Mouse (Mus musculus) naive thymus-derived CD4-positive, alpha-beta T cell, adult 2 months (primary cell): ENCODE results near the gene Btf3l4.
A peak's percentile ranks its signal among the peaks of the same experiment; 100 is the strongest.

Source experiments
- DNase-seq: peaks from one replicate; pipeline ENCODE4 v3.0.0-alpha.2; 2011; ENCODE audit warnings: low read depth

Gene Btf3l4

GRCm38 (mm10) chr4:108825677-108826076 is 7.7 kb downstream of the Btf3l4 start:
- DNase-seq: no peak

GRCm38 (mm10) chr4:108811550-108811949 is 21.9 kb downstream of the Btf3l4 start:
- no peak for DNase-seq

DNA sequence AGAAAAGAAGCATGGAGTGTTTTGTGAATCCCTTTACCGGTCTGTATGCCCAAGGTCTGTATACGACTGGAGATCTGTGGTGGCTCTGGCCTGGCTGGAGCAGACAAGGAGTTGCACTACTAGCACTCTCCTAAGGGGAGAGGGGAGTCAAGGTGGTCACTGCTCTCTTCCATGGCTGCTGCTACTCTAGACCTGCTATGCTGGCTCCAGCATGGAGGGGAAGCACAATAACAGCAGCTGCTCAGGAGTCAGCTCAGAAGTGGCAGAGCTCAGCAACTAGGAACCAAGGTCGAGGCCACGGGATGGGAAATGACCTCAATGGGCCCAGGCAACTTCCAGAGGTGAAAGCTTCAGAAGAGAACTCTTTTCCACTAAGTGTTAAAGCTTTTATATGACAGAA is 22.3 kb downstream of the Btf3l4 start:
- DNase-seq: no peak

GRCm38 (mm10) chr4:108803535-108803934 is 29.9 kb downstream of the Btf3l4 start:
- no peak for DNase-seq

- DNase-seq: peak; percentile 65
Measured at GRCm38 (mm10) chr4:108798083-108798830, 35.2 kb downstream of the Btf3l4 start.

DNA sequence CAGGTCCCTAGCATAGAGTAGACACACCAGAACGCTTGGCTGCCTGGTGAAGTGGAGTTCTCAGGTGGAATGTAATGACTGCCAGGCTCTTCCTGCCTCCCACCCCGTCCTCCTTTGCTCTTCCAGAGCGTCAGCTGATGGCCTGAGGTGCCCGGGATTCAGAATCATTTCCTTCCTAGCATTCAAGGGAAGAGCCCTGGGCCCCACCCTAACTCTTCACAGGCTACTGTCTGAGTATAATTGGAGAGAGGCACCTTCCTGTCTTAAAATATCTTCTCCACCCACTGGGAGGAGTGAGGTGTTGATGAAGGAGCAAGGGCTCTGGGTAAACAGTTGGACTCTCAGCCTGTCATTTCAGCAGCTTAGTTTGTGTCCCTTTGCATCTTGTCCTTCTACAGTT is 36.7 kb downstream of the Btf3l4 start:
- DNase-seq: no peak

DNA sequence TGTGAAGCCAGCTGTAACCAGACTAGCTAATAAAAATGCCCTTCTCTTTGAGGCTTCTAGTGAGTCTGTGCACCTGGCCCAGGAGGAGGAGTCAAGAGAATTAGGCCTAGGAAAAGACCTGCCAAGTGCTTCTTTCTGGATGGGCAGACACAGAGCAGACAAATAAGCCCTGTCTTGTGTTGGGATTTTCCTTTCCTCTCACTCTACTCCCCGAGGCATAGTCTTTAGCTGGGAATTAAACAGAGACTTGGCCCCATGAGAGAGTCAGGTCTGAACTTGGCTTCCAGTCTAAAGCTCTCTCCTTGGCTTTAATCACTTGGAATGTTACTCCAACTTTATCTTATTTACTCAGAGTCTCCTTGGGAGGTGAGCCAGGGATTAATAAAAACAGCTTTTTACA is 39.5 kb downstream of the Btf3l4 start:
- no peak for DNase-seq

GRCm38 (mm10) chr4:108790507-108790906 is 42.9 kb downstream of the Btf3l4 start:
- DNase-seq: no peak

- DNase-seq: no peak
Measured at GRCm38 (mm10) chr4:108789258-108789936, 44.0 kb downstream of the Btf3l4 start.

DNA sequence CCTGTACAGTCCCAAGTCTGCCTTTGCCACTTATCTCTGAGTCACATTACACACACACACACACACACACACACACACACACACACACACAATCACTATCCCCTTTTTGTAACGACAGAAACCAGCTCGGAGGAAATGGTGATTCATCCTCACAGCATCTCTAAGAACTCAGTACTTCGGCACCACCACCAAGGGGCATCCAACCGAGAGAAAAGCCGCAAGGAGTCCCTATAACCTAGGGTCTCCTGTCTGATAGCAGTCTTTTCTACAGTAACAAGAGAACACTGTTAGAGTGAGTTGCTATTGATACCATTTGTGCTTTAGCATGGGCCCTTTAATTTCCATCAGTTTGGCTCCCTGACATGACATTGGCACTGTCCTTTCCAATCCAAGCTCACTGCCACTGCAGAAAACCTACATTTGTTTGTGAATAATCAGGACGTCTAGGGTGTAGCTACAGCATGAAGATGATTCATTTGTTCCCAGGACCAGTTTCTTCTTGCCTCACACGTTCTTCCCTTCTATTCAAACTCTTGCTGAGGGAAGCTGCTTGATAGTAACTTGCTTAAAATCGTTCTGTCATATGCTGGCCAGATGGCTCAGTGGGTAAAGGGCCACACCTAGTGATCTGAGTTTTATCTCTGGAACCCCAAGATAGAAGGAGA is 50.9 kb downstream of the Btf3l4 start:
- DNase-seq: no peak

- DNase-seq: no peak
Measured at GRCm38 (mm10) chr4:108781596-108781995, 51.8 kb downstream of the Btf3l4 start.

DNA sequence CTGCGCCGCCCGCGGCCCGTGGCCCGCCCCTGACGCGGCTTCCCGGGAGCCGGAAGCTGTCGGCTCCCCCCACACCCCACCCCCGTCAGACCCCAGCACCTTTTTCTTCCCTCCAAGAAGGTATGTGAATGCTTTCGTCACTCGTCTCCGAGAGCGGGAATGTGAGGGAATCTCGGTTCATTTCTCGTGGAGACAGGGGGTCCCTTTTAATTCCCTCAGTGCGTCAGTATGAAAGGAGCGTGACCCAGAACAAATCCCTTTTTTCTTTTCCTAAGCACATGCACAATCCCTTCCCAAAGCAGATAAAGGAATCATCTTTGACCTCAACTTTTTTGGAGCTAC is 52.6 kb downstream of the Btf3l4 start:
- no peak for DNase-seq

- DNase-seq: peak; percentile 64
Measured at GRCm38 (mm10) chr4:108780057-108780863, 53.2 kb downstream of the Btf3l4 start, which contains the start of gene Zfyve9. Gene Zfyve9 (minus strand): TSS chr4:108780798.

DNA sequence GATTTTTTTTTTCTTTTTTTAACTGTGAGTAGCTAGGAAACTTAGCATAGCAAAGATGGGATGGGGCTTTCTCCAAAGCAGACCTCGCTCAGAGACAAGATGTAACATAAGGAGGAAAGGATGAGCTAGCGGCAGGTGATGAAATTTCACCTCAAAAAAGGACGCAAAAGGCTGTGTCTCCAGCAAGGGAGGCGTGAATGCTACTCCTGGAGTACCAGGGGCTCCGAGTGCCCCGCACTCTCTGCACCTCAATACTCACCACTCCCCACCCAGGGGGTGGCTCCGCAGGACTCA is 53.7 kb downstream of the Btf3l4 start:
- no peak for DNase-seq

- DNase-seq: no peak
Measured at GRCm38 (mm10) chr4:108768527-108768926, 64.9 kb downstream of the Btf3l4 start.
